Mouse (Mus musculus) liver, postnatal 0 days (tissue): Measurements from ENCODE around the gene Fcrl1.

ENCODE experiments used
- CTCF ChIP-seq: sonication (generic); IDR thresholded peaks from 2 replicates; pipeline ENCODE4 v1.5.1; 2016; ENCODE audit warnings: antibody characterized with exemption, low read depth
- EP300 ChIP-seq: IDR thresholded peaks from 2 replicates; pipeline ENCODE4 v1.6.1; 2016; ENCODE audit warnings: antibody characterized with exemption, low read depth, mild to moderate bottlenecking

GRCm38 (mm10) chr3:87420645-87421044 lies 44.5 kb downstream of the Fcrl1 start:
- TF ChIP-seq EP300: no peak
- 0 out of 2 replicates have a peak, but pooled peaks have one; percentile 2 for TF ChIP-seq CTCF
